Mouse (Mus musculus) stomach, postnatal 0 days (tissue): ENCODE results near the gene Mak. TPM values are rescaled to one million over a fixed set of nuclear protein-coding genes. Genes with fewer than 3 reads are reported as not detected.
A peak's percentile ranks its signal among the peaks of the same experiment; 100 is the strongest.

Experiments
- ATAC-seq: fragments of 200-750 bp; cut with Nextera tagmentation; 2 replicates; pipeline ENCODE4 v1.8.0; 2017; ENCODE audit not compliant: low FRiP score, low TSS enrichment
- DNase-seq: peaks from one replicate; pipeline ENCODE4 v3.0.0-alpha.2; 2016; ENCODE audit warnings: low spot score
- H3K27ac ChIP-seq: fragments of 300-500 bp; sonication (generic); replicated peaks from 2 replicates; pipeline ENCODE4 v1.5.1; 2014; ENCODE audit warnings: mild to moderate bottlenecking, control low read depth
- H3K27me3 ChIP-seq: fragments of 300-500 bp; sonication (generic); 2 replicates; pipeline ENCODE4 v1.6.1; 2014; ENCODE audit warnings: low read length; ENCODE audit not compliant: control insufficient read depth, insufficient read depth
- H3K36me3 ChIP-seq: fragments of 300-500 bp; sonication (generic); 2 replicates; pipeline ENCODE4 v1.6.1; 2014; ENCODE audit warnings: low read length, mixed read lengths; ENCODE audit not compliant: control insufficient read depth, insufficient read depth
- H3K4me1 ChIP-seq: fragments of 300-500 bp; sonication (generic); replicated peaks from 2 replicates; pipeline ENCODE4 v1.6.1; 2014; ENCODE audit warnings: antibody characterized with exemption; ENCODE audit not compliant: control insufficient read depth, insufficient read depth
- H3K4me2 ChIP-seq: fragments of 300-500 bp; sonication (generic); replicated peaks from 2 replicates; pipeline ENCODE4 v1.6.1; 2014; ENCODE audit warnings: low read depth, mild to moderate bottlenecking, control low read depth, moderate library complexity
- H3K4me3 ChIP-seq: fragments of 300-500 bp; sonication (generic); 2 replicates; pipeline ENCODE4 v1.5.1; 2014; ENCODE audit warnings: low read depth, low read length, control low read depth
- H3K9ac ChIP-seq: fragments of 300-500 bp; sonication (generic); 2 replicates; pipeline ENCODE4 v1.6.1; 2014; ENCODE audit warnings: mild to moderate bottlenecking, low read length, control low read depth, mixed read lengths
- H3K9me3 ChIP-seq: fragments of 300-500 bp; sonication (generic); 2 replicates; pipeline ENCODE4 v1.6.1; 2016; ENCODE audit warnings: low read length; ENCODE audit not compliant: control insufficient read depth
- CTCF ChIP-seq: IDR thresholded peaks from 2 replicates; pipeline ENCODE4 v1.5.1; 2016; ENCODE audit warnings: antibody characterized with exemption, low read depth, mild to moderate bottlenecking, moderate library complexity
- EP300 ChIP-seq: optimal IDR thresholded peaks from 2 replicates; pipeline ENCODE3; 2016; ENCODE audit warnings: antibody characterized with exemption
- WGBS: fragments of 180-500 bp; shearing (Covaris S2); extraction: QIAGEN DNeasy Blood & Tissue Kit; methylation state at CpG from one replicate; pipeline ENCODE4 v1.1.7; 2014; 5-methylcytosine and 5-hydroxymethylcytosine counted together
- polyA plus RNA-seq: library from polyadenylated mRNA; unstranded; fragments of >200 nt; fragmentation: Nextera tagmentation; extraction: Ambion mirVana; gene quantifications from 2 replicates; pipeline ENCODE4 v1.2.1, GENCODE M21; 2015

Gene Mak
- polyA plus RNA-seq, 1 experiment from 2014 or later, result 0.24 TPM

- H3K4me1 ChIP-seq, result 0 out of 2 replicates have a peak, but pooled peaks cover 2% of the 10 kb centered on the region
Measured at GRCm38 (mm10) chr13:41015829-41016634, 63.5 kb downstream of the Mak start, which contains the start of gene Tmem14c. TSS of gene Tmem14c (plus strand) at chr13:41016292.

GRCm38 (mm10) chr13:41008946-41009345 is 70.6 kb downstream of the Mak start:
- TF ChIP-seq EP300 (no peak), CTCF (no peak)
- no peaks in the 10 kb centered on the region for H3K27me3 ChIP-seq
- H3K4me1 ChIP-seq, result no peaks in the 10 kb centered on the region
- no peaks in the 10 kb centered on the region for H3K9me3 ChIP-seq
- H3K9ac ChIP-seq, result no peak overlapping the region
- H3K4me3 ChIP-seq, result no peak overlapping the region
- no peak for ATAC-seq
- WGBS, result 79% methylated on average over 8 of the region's 8 CpGs
- DNase-seq, result no peak
- H3K36me3 ChIP-seq, result peaks cover 30% of the 10 kb centered on the region
- H3K27ac ChIP-seq, result no peak overlapping the region
- H3K4me2 ChIP-seq, result no peak overlapping the region

More at GRCm38 (mm10) chr13:41015829-41016634, 63.5 kb downstream of the Mak start, which contains the start of gene Tmem14c:
- peak within 1 kb of the TSS; percentile 96 for H3K27ac ChIP-seq
- H3K9me3 ChIP-seq, result no peaks in the 10 kb centered on the region
- TF ChIP-seq EP300 (no peak), CTCF (no peak)
- peak within 1 kb of the TSS; percentile 70 for H3K4me2 ChIP-seq
- DNase-seq, result peak; percentile 97
- no peaks in the 10 kb centered on the region for H3K27me3 ChIP-seq
- peak; percentile 98 for ATAC-seq
- WGBS, result under 1% methylated on average over 43 of the region's 43 CpGs
- peaks cover 13% of the 10 kb centered on the region; the same call in 1 of the 2 replicates for H3K36me3 ChIP-seq
- H3K9ac ChIP-seq, result peak within 1 kb of the TSS; percentile 70
- H3K4me3 ChIP-seq, result peak within 1 kb of the TSS; percentile 68

- Histone ChIP-seq H3K27ac (no peak overlapping the region), H3K27me3 (no peaks in the 10 kb centered on the region), H3K9me3 (no peaks in the 10 kb centered on the region), H3K4me2 (no peak overlapping the region), H3K36me3 (peaks cover 30% of the 10 kb centered on the region), H3K4me1 (no peaks in the 10 kb centered on the region), H3K9ac (no peak overlapping the region), H3K4me3 (no peak overlapping the region)
- no peak for DNase-seq
- TF ChIP-seq CTCF, result no peak
- TF ChIP-seq EP300, result no peak
- 92% methylated on average over 10 of the region's 10 CpGs for WGBS
- no peak for ATAC-seq
Measured at GRCm38 (mm10) chr13:41008271-41008670, 71.2 kb downstream of the Mak start.

- no peak overlapping the region for H3K4me3 ChIP-seq
- no peak for ATAC-seq
- no peak overlapping the region for H3K4me2 ChIP-seq
- H3K9me3 ChIP-seq, result no peaks in the 10 kb centered on the region
- no peaks in the 10 kb centered on the region for H3K27me3 ChIP-seq
- WGBS, result 88% methylated on average over 4 of the region's 4 CpGs
- H3K4me1 ChIP-seq, result 0 out of 2 replicates have a peak, but pooled peaks cover 3% of the 10 kb centered on the region
- no peak overlapping the region for H3K9ac ChIP-seq
- TF ChIP-seq EP300 (no peak), CTCF (no peak)
- DNase-seq, result no peak
- peaks cover 23% of the 10 kb centered on the region for H3K36me3 ChIP-seq
- no peak overlapping the region for H3K27ac ChIP-seq
Measured at GRCm38 (mm10) chr13:41006244-41006643, 73.3 kb downstream of the Mak start.

GRCm38 (mm10) chr13:41002001-41002400 is 77.5 kb downstream of the Mak start:
- Histone ChIP-seq H3K36me3 (peaks cover 10% of the 10 kb centered on the region), H3K9me3 (no peaks in the 10 kb centered on the region), H3K4me1 (0 out of 2 replicates have a peak, but pooled peaks cover 3% of the 10 kb centered on the region), H3K27me3 (no peaks in the 10 kb centered on the region), H3K9ac (no peak overlapping the region), H3K4me3 (peak overlapping the region; percentile 97; the same call in 1 of the 2 replicates), H3K27ac (no peak overlapping the region), H3K4me2 (peak overlapping the region; percentile 68)
- WGBS, result 81% methylated on average over 5 of the region's 5 CpGs
- ATAC-seq, result no peak
- DNase-seq, result no peak
- TF ChIP-seq EP300, result no peak
- no peak for TF ChIP-seq CTCF
